8 mouse cellular contexts compared by ENCODE assay signal in genomic region chr8:122847829-122848561, GRCm38 (mm10). TPM values are rescaled to one million over a fixed set of nuclear protein-coding genes. Genes with fewer than 3 reads are reported as not detected.
DNase-seq lines count a peak whose midpoint lies in the region; ATAC-seq lines count a peak whose summit lies in the region.

Gene Cdh15, plus strand, starts transcription at chr8:122847966.

- H3K27me3 ChIP-seq in forebrain, embryonic 16.5 days (replicated peaks; ENCODE audit: control insufficient read depth, insufficient read depth, low read length), result no peaks in the 10 kb centered on the region; the same call in 1 of the 2 replicates
- no peaks in the 10 kb centered on the region for H3K27me3 ChIP-seq in intestine, embryonic 15.5 days (replicated peaks)
- H3K27me3 ChIP-seq in lung, embryonic 15.5 days, result no peaks in the 10 kb centered on the region; the same call in 1 of the 2 replicates

- peak; percentile 17 for DNase-seq in right cerebral cortex, adult 18-20 months
- no peak for DNase-seq in right cerebral cortex, postnatal 25 days
- peak; percentile 84 for DNase-seq in cerebellum, adult 11 months
- peak; percentile 66 for DNase-seq in right cerebral cortex, postnatal 4 days
- DNase-seq in urinary bladder, postnatal 10 days (ENCODE audit: low spot score), result no peak

- H3K9ac ChIP-seq in forebrain, embryonic 16.5 days (replicated peaks; ENCODE audit: low read depth, low read length), result no peak within 1 kb of the TSS
- H3K9ac ChIP-seq in intestine, embryonic 15.5 days, result no peak within 1 kb of the TSS
- no peak within 1 kb of the TSS for H3K9ac ChIP-seq in lung, embryonic 15.5 days

- peaks cover 4% of the 10 kb centered on the region for H3K4me1 ChIP-seq in forebrain, embryonic 16.5 days (replicated peaks; ENCODE audit: control insufficient read depth, insufficient read depth, low read length)
- H3K4me1 ChIP-seq in intestine, embryonic 15.5 days (replicated peaks), result peaks cover 8% of the 10 kb centered on the region
- H3K4me1 ChIP-seq in lung, embryonic 15.5 days, result peaks cover 16% of the 10 kb centered on the region

- no peak within 1 kb of the TSS for H3K4me3 ChIP-seq in forebrain, embryonic 16.5 days (replicated peaks; ENCODE audit: low read length)
- no peak within 1 kb of the TSS for H3K4me3 ChIP-seq in intestine, embryonic 15.5 days (replicated peaks)
- no peak within 1 kb of the TSS for H3K4me3 ChIP-seq in lung, embryonic 15.5 days

- no peaks in the 10 kb centered on the region for H3K9me3 ChIP-seq in forebrain, embryonic 16.5 days (ENCODE audit: control insufficient read depth, low read length)
- H3K9me3 ChIP-seq in intestine, embryonic 15.5 days, result no peaks in the 10 kb centered on the region
- no peaks in the 10 kb centered on the region for H3K9me3 ChIP-seq in lung, embryonic 15.5 days

- no peak within 1 kb of the TSS for H3K27ac ChIP-seq in forebrain, embryonic 16.5 days (ENCODE audit: low read length)
- no peak within 1 kb of the TSS for H3K27ac ChIP-seq in intestine, embryonic 15.5 days
- H3K27ac ChIP-seq in lung, embryonic 15.5 days, result no peak within 1 kb of the TSS

- no peaks in the 10 kb centered on the region for H3K36me3 ChIP-seq in forebrain, embryonic 16.5 days (ENCODE audit: control insufficient read depth, insufficient read depth)
- no peaks in the 10 kb centered on the region for H3K36me3 ChIP-seq in intestine, embryonic 15.5 days
- H3K36me3 ChIP-seq in lung, embryonic 15.5 days, result no peaks in the 10 kb centered on the region

- WGBS in forebrain, embryonic 16.5 days, result 9% methylated on average over 18 of the region's 18 CpGs
- 19% methylated on average over 17 of the region's 18 CpGs for WGBS in intestine, embryonic 15.5 days
- 11% methylated on average over 18 of the region's 18 CpGs for WGBS in lung, embryonic 15.5 days

- H3K4me2 ChIP-seq in forebrain, embryonic 16.5 days (ENCODE audit: low read length), result peak within 1 kb of the TSS; percentile 20
- peak within 1 kb of the TSS; percentile 43 for H3K4me2 ChIP-seq in intestine, embryonic 15.5 days (replicated peaks)
- H3K4me2 ChIP-seq in lung, embryonic 15.5 days, result no peak within 1 kb of the TSS

- peak; percentile 93 for ATAC-seq in forebrain, embryonic 16.5 days
- ATAC-seq in intestine, embryonic 15.5 days, result peak; percentile 87
- ATAC-seq in lung, embryonic 15.5 days (ENCODE audit: borderline replicate concordance, extremely low read depth, low FRiP score, low TSS enrichment), result peak; percentile 80

RNA-seq across cellular contexts. Expression of gene Cdh15, which starts in this region (rescaled TPM):
- 1.2 and 1.6 TPM in 2 replicates for polyA plus RNA-seq in forebrain, embryonic 16.5 days (2015; fragmentation: Nextera tagmentation; extraction: Ambion mirVana)
- polyA plus RNA-seq in intestine, embryonic 15.5 days (2015; fragmentation: Nextera tagmentation; extraction: Ambion mirVana), result 0.23 and 0.49 TPM in 2 replicates
- 0.11 and 0.43 TPM in 2 replicates for polyA plus RNA-seq in lung, embryonic 15.5 days (2015; fragmentation: Nextera tagmentation; extraction: Ambion mirVana)

Comparison
In these comparisons a context has a peak if more than half of its experiments do, and no peak if none do; other contexts are left out.
1. DNase-seq: peak in right cerebral cortex, adult 18-20 months (single experiment), cerebellum, adult 11 months (single experiment) and right cerebral cortex, postnatal 4 days (single experiment); none in right cerebral cortex, postnatal 25 days (single experiment) and urinary bladder, postnatal 10 days (single experiment).
2. Peak in ATAC-seq and H3K4me2 ChIP-seq in intestine, embryonic 15.5 days; RNA of the gene not detected or under 1 TPM.
3. Peak in ATAC-seq in lung, embryonic 15.5 days; RNA of the gene not detected or under 1 TPM.
4. Peak in every context shown above with its lines, with median percentiles within 50 percentile points of each other: ATAC-seq.